ENCODE assay signal across 13 mouse cellular contexts in genomic region chr17:7143885-7144518, GRCm38 (mm10). TPM values are rescaled to one million over a fixed set of nuclear protein-coding genes. Genes with fewer than 3 reads are reported as not detected.
DNase-seq lines count a peak whose midpoint lies in the region.
"Had no signal": no experiment of that assay in that cellular context is flagged by ENCODE, and none has a peak within 500 bp of the region (broad histone marks: within the 10 kb centered on the region; RNA-seq: fewer than 3 reads in every experiment).

No protein-coding gene starts in this region.

- H3K27me3 ChIP-seq in heart, embryonic 10.5 days (ENCODE audit: insufficient read depth, poor library complexity, severe bottlenecking) = no peaks in the 10 kb centered on the region

- DNase-seq in adrenal gland, postnatal 10 days = peak; percentile 41
- DNase-seq in adrenal gland, adult 8-10 months = no peak
- no peak for DNase-seq in heart, embryonic 10.5 days (ENCODE audit: low spot score)
- no peak for DNase-seq in heart, adult 8-10 months (ENCODE audit: low spot score)
- DNase-seq in ovary, postnatal 36 days (ENCODE audit: low spot score) = peak; percentile 47
- no peak for DNase-seq in ovary, postnatal 14 days (ENCODE audit: low spot score)
- DNase-seq in urinary bladder, postnatal 14 days (ENCODE audit: low spot score) = no peak
- DNase-seq in lung, postnatal 25 days (ENCODE audit: low spot score) = no peak
- DNase-seq: cerebellum, adult 9-11 months; layer of hippocampus, adult 9-11 months had no signal

- peak overlapping the region; percentile 47; the same call in 1 of the 2 replicates for H3K27ac ChIP-seq in heart, embryonic 10.5 days
- H3K27ac ChIP-seq: hindbrain, embryonic 10.5 days; kidney, embryonic 15.5 days; macrophage had no signal

- H3K4me1 ChIP-seq in heart, embryonic 10.5 days = peaks cover 35% of the 10 kb centered on the region

- 38% methylated on average over 7 of the region's 7 CpGs for WGBS in heart, embryonic 10.5 days

- H3K4me3 ChIP-seq in heart, embryonic 10.5 days = no peak overlapping the region
- H3K4me3 ChIP-seq: hindbrain, embryonic 10.5 days; kidney, embryonic 15.5 days had no signal

- H3K9me3 ChIP-seq in heart, embryonic 10.5 days = no peaks in the 10 kb centered on the region
- H3K9me3 ChIP-seq: hindbrain, embryonic 10.5 days; kidney, embryonic 15.5 days had no signal

- no peaks in the 10 kb centered on the region for H3K36me3 ChIP-seq in heart, embryonic 10.5 days
- H3K36me3 ChIP-seq: hindbrain, embryonic 10.5 days; kidney, embryonic 15.5 days had no signal

RNA-seq across cellular contexts. Expression of gene Rps6ka2, which starts 25.9 kb away (rescaled TPM):
- 10 to 100 TPM; 12.9 to 23.2 TPM for total RNA-seq in adrenal gland, postnatal 10 days (2021)
- 10 to 100 TPM; 14.9 to 20.8 (median 19.2) TPM for total RNA-seq in adrenal gland, adult 8-10 months (2022)
- 50.1 and 70.3 TPM in 2 replicates for polyA plus RNA-seq in heart, embryonic 10.5 days (2016; fragmentation: Nextera tagmentation; extraction: Ambion mirVana)
- total RNA-seq in heart, adult 8-10 months (2022) = 10 to 100 TPM; 44.5 to 56.3 (median 52.4) TPM

Comparison
In these comparisons a context has a peak if more than half of its experiments do, and no peak if none do; other contexts are left out.
1. DNase-seq: peak in adrenal gland, postnatal 10 days (single experiment) and ovary, postnatal 36 days (single experiment); none in adrenal gland, adult 8-10 months (single experiment), heart, embryonic 10.5 days (single experiment), heart, adult 8-10 months (single experiment), ovary, postnatal 14 days (single experiment), urinary bladder, postnatal 14 days (single experiment) and lung, postnatal 25 days (single experiment).